Mouse (Mus musculus): ENCODE measurements at regions not wholly inside any gene's neighbourhood (a gene's known extent, or its start where the extent isn't known, plus 50 kb on each side); places are given as distances from the start of the nearest gene placed in this dataset.

GRCm38 (mm10) chr11:64139483-64139882 is 60.2 kb upstream of the Cox10 start:
- DNase-seq (ENCODE audit: low read depth, low spot score), result no peak

- no peak for DNase-seq (ENCODE audit: low read depth, low spot score)
These were observed 59.7 kb upstream of the Cox10 start for GRCm38 (mm10) chr11:64138934-64139333.

- DNase-seq (ENCODE audit: low read depth, low spot score), result no peak
These were observed 56.5 kb upstream of the Cox10 start for GRCm38 (mm10) chr11:64135766-64136165.

- DNase-seq (ENCODE audit: low read depth, low spot score), result no peak
These were observed 56.0 kb upstream of the Cox10 start for GRCm38 (mm10) chr11:64135308-64135591.

- no peak for DNase-seq (ENCODE audit: low read depth, low spot score)
These were observed 55.5 kb upstream of the Cox10 start for GRCm38 (mm10) chr11:64134571-64135307.

All from retina, adult 2 months (tissue).